Mouse (Mus musculus) adrenal gland, postnatal 10 days (tissue): Measurements from ENCODE around the gene Frmd8. TPM values are rescaled to one million over a fixed set of nuclear protein-coding genes. Genes with fewer than 3 reads are reported as not detected.
A peak's percentile ranks its signal among the peaks of the same experiment; 100 is the strongest.

ENCODE experiments used
- DNase-seq: peaks from one replicate; pipeline ENCODE4 v3.0.0; 2021; ENCODE audit warnings: mixed read lengths
- total RNA-seq, 2 experiments: library from RNA; stranded (reverse); gene quantifications; 2 replicates each; pipeline ENCODE4 v1.2.3; 2021

Frmd8 gene
- total RNA-seq, 2 experiments from 2014 or later = 29.0 to 34.8 TPM

DNA sequence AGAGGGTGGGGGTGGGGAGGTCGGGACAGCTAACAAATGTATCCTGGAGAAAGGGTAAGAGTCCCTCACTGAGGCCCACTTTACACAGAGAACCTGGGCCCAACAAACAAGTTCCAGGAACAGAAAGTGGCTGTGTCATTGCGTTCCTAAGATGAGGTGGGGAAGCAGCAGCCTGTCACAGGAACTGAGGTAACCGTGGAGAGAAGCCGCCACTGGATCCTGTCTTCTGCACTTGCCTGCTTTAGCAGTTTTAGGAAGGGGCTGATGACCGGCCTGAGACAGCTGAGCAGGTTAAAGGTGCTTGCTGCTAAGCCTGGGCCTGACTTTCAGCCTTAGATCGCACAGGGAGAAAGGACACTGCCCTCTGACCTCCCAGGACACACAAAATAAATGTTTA is 68.3 kb downstream of the Frmd8 start:
- DNase-seq = no peak

DNA sequence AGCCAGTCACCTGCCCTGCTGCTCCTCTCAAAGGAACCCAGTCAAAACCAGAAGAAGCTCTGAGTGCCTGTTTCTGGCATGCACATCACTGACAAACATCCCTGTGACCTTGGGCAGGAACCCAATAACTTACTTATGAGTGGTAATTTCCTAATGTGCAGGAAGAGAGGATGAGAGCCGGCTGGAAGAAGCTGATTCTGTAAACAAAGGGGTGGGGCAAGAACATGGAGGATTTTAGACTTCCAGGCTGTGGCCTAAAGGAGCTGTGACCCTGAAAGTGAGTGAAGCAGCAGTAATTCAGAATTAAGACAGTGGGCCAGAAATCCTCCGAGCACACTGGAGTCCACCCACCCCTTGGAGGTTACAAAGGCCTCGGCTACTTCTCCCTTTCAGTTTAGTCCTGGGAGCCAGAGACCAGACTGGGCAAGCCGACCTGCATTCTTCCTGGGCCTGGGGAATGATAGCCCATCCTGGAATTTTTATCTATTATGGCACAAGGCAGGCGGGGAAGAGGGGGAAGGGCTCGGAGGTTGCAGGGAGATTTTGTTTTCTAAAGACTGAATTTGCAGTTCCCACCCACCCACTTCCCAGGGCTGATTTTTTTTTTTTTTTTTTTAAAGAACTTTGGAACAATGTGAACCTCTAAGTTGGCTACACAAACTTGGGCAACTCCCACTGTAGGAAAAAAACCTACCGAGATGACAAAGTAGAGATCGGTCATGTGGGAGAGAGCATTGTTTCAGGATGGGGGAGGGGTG is 68.8 kb downstream of the Frmd8 start:
- peak; percentile 76 for DNase-seq

DNA sequence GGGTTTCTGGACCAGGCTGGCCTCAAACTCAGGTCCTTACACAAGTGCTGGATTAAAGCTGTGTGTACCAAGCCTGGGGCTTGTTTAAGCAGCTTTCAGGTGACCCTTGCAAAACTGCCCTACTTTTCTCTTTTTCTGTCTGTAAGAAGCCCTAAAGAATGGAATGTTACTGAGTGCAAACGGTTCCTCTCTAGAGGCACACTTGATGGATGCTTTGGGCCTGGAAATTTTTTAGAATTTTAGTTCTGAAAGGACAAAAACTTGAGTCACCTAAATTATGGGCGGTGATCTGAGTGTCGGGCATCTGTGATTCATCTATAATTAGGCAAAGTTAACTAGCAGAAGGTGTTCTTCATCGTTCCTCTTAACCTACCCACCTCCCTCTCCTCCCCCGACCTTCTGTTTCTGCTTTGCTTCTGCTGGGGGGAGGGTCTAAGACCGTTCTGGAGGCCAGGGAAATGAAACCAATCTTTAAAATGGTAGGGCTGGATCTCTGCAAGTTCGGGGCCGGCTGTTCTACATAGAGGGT is 70.6 kb downstream of the Frmd8 start:
- DNase-seq = no peak

GRCm38 (mm10) chr19:5803881-5804279 is 71.2 kb downstream of the Frmd8 start:
- no peak for DNase-seq

- DNase-seq = peak; percentile 100
Measured at GRCm38 (mm10) chr19:5803041-5803880, 71.8 kb downstream of the Frmd8 start.

DNA sequence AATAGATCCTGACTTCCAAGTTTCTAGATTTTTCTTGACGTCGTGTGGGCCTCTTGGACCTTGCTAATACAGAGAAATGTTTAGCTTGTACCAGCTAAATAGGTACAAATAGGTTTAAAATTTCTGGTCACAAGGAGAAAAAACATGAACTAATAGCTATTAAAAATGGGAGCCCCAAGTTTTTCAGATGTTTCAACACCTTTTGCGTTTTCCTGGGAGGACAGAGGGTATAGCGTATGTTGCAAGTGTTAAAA is 72.4 kb downstream of the Frmd8 start:
- no peak for DNase-seq

DNA sequence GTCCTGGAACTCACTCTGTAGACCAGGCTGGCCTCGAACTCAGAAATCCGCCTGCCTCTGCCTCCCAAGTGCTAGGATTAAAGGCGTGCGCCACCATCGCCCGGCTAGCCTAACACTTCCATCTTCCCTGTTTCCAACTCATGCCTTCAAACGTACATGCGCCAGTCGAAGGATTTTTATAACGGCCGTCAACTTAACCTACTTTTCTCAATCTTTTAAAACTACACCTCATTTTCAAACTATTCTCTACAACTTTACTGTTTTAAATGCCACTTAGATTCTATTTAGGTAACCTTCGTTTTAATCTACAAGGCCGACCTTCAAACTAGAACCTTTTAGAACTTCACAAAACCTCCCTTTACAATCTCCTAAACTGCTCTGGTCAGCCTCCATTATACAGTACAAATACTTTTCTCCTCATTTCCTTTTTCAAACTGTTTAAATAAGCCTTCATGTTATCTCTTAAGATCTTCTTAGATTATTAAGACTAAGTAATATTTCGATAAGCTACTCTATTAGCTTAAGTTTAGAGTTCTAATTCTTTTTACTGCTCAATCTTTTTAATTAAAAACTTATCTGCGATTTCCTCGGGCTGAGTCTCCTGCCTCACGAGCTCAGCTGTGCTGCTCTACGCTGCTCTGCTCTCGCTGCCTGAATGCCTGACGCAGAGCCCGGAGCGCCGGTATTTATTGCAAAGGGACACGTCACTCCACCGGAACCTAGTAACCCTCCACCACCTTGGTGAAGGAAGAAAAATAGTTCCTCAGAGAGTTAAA is 72.9 kb downstream of the Frmd8 start:
- DNase-seq = peak; percentile 98

GRCm38 (mm10) chr19:5801432-5801964 is 73.6 kb downstream of the Frmd8 start:
- DNase-seq = no peak

GRCm38 (mm10) chr19:5800632-5801431 is 74.2 kb downstream of the Frmd8 start:
- DNase-seq = no peak

DNA sequence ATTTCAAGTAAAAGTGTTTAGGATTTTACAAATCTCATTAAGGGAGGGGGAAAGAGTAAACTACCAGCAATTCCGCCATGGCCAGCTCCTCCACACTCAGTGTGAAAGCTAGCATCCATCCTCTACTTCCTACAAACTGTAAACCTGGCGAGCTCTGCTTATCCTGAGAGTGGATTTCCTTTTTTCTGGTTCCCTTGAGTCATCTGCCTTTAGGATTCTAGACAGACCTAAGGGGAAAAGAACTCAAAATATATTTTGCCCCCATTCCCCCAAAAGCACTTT is 74.8 kb downstream of the Frmd8 start:
- DNase-seq = no peak

Other genes starting within 250 kb of the Frmd8 start
- gene Rela, start 237.8 kb downstream of the Frmd8 start, total RNA-seq = 10 to 100 TPM; 54.1 to 55.7 TPM
- 10 to 100 TPM; 52.5 to 68.0 TPM for gene Sipa1, start 211.6 kb downstream of the Frmd8 start, total RNA-seq
- gene Map3k11, start 186.5 kb downstream of the Frmd8 start, total RNA-seq = 10 to 100 TPM; 49.2 to 50.6 TPM
- gene Pcnx3, start 186.4 kb downstream of the Frmd8 start, total RNA-seq = 10 to 100 TPM; 54.8 to 85.4 TPM
- gene Kcnk7, start 170.9 kb downstream of the Frmd8 start, total RNA-seq = not detected
- 10 to 100 TPM; 29.8 to 48.9 TPM for gene Ehbp1l1, start 149.0 kb downstream of the Frmd8 start, total RNA-seq
- gene Fam89b, start 145.6 kb downstream of the Frmd8 start, total RNA-seq = 10 to 100 TPM; 47.0 to 59.8 TPM
- 100 to 1,000 TPM; 185 to 250 TPM for gene Ltbp3, start 134.4 kb downstream of the Frmd8 start, total RNA-seq
- 10 to 100 TPM; 86.7 to 96.5 TPM for gene Scyl1, start 103.9 kb downstream of the Frmd8 start, total RNA-seq
- 10 to 100 TPM; 13.4 to 14.2 TPM for gene Slc25a45, start 2.5 kb upstream of the Frmd8 start, total RNA-seq
- gene Tigd3, start 18.9 kb upstream of the Frmd8 start, total RNA-seq = 1 to 10 TPM; 1.6 to 1.9 TPM
- gene Dpf2, start 37.7 kb upstream of the Frmd8 start, total RNA-seq = 100 to 1,000 TPM; 105 to 119 TPM
- 10 to 100 TPM; 10.8 to 11.2 TPM for gene Cdc42ep2, start 49.5 kb upstream of the Frmd8 start, total RNA-seq
- 10 to 100 TPM; 21.3 to 28.0 TPM for gene Pola2, start 88.9 kb upstream of the Frmd8 start, total RNA-seq
- not detected for gene Slc22a20, start 110.9 kb upstream of the Frmd8 start, total RNA-seq
- 10 to 100 TPM; 31.3 to 40.0 TPM for gene Capn1, start 140.6 kb upstream of the Frmd8 start, total RNA-seq
- 10 to 100 TPM; 40.5 to 43.7 TPM for gene Syvn1, start 171.3 kb upstream of the Frmd8 start, total RNA-seq
- 10 to 100 TPM; 58.2 to 59.4 TPM for gene Mrpl49, start 182.5 kb upstream of the Frmd8 start, total RNA-seq
- gene Fau, start 182.6 kb upstream of the Frmd8 start, total RNA-seq = 1,000 to 10,000 TPM; 1,154 to 1,182 TPM
- 10 to 100 TPM; 21.6 to 26.1 TPM for gene Znhit2, start 185.9 kb upstream of the Frmd8 start, total RNA-seq
- gene Tm7sf2, start 193.1 kb upstream of the Frmd8 start, total RNA-seq = 10 to 100 TPM; 14.3 to 15.9 TPM
- gene Vps51, start 202.0 kb upstream of the Frmd8 start, total RNA-seq = 10 to 100 TPM; 45.1 to 61.3 TPM
- gene Tmem262, start 204.8 kb upstream of the Frmd8 start, total RNA-seq = not detected
- gene Gm28374, start 207.0 kb upstream of the Frmd8 start, total RNA-seq = not detected
- 10 to 100 TPM; 33.5 to 33.6 TPM for gene Zfpl1, start 209.7 kb upstream of the Frmd8 start, total RNA-seq
- 1 to 10 TPM; 7.0 to 7.1 TPM for gene Cdca5, start 209.7 kb upstream of the Frmd8 start, total RNA-seq
- under 1 TPM in 1 of 2 experiments, not detected in 1; 0.82 TPM for gene AC131692.1, start 219.1 kb upstream of the Frmd8 start, total RNA-seq
- under 1 TPM; 0.24 to 0.30 TPM for gene Naaladl1, start 230.5 kb upstream of the Frmd8 start, total RNA-seq
- 10 to 100 TPM; 15.9 to 17.2 TPM for gene Sac3d1, start 243.4 kb upstream of the Frmd8 start, total RNA-seq